Mouse (Mus musculus) thymus, adult 2 months (tissue): Measurements from ENCODE around the gene Spata45. TPM values are rescaled to one million over a fixed set of nuclear protein-coding genes. Genes with fewer than 3 reads are reported as not detected.

ENCODE experiments used
- DNase-seq: peaks from one replicate; pipeline ENCODE4 v3.0.0; 2021
- H3K27ac ChIP-seq: fragments of 200-500 bp; 2 replicates; pipeline ENCODE4 v1.5.1; 2012; ENCODE audit warnings: low read length, control low read depth; ENCODE audit not compliant: control insufficient read depth, insufficient read depth
- H3K27me3 ChIP-seq: fragments of 200-500 bp; 2 replicates; pipeline ENCODE4 v1.6.1; 2012; ENCODE audit warnings: mild to moderate bottlenecking, low read length, moderate library complexity, mixed read lengths; ENCODE audit not compliant: control insufficient read depth, insufficient read depth
- H3K36me3 ChIP-seq: fragments of 200-500 bp; 2 replicates; pipeline ENCODE4 v1.6.1; 2012; ENCODE audit warnings: mild to moderate bottlenecking, low read length, moderate library complexity; ENCODE audit not compliant: control insufficient read depth, insufficient read depth
- H3K4me1 ChIP-seq: fragments of 200-500 bp; replicated peaks from 2 replicates; pipeline ENCODE4 v1.6.1; 2012; ENCODE audit warnings: low read length; ENCODE audit not compliant: control insufficient read depth, insufficient read depth
- H3K4me3 ChIP-seq: fragments of 200-500 bp; 2 replicates; pipeline ENCODE4 v1.5.1; 2012; ENCODE audit warnings: mild to moderate bottlenecking, low read length, control low read depth, moderate library complexity; ENCODE audit not compliant: control insufficient read depth, insufficient read depth
- CTCF ChIP-seq: fragments of 200-500 bp; IDR thresholded peaks from 2 replicates; pipeline ENCODE4 v1.5.1; 2012; ENCODE audit warnings: mild to moderate bottlenecking, control low read depth, low read length, moderate library complexity, borderline replicate concordance; ENCODE audit not compliant: control insufficient read depth, poor library complexity, insufficient read depth; ENCODE audit errors: extremely low read depth
- POLR2A ChIP-seq: fragments of 200-500 bp; IDR thresholded peaks from 2 replicates; pipeline ENCODE4 v1.6.1; 2012; ENCODE audit warnings: mild to moderate bottlenecking, low read length, control low read depth, moderate library complexity; ENCODE audit not compliant: control insufficient read depth, poor library complexity, insufficient read depth; ENCODE audit errors: extremely low read depth
- WGBS: fragments of 180-500 bp; shearing (Covaris S2); methylation state at CpG from one replicate; pipeline ENCODE4 v1.1.7; 2018; 5-methylcytosine and 5-hydroxymethylcytosine counted together
- polyA plus RNA-seq: library from polyadenylated mRNA; depleted of rRNA; stranded (reverse); fragments of >200 nt; gene quantifications from 2 replicates; pipeline ENCODE4 v1.2.3, GENCODE M21; 2012; rRNA removed

Spata45 gene
- polyA plus RNA-seq, 1 experiment, result not detected

- no peaks in the 10 kb centered on the region for H3K36me3 ChIP-seq
- 41% methylated on average over 5 of the region's 5 CpGs for WGBS
- no peak for TF ChIP-seq CTCF
- no peak for TF ChIP-seq POLR2A
- no peak for DNase-seq
- no peak overlapping the region for H3K4me3 ChIP-seq
- H3K27me3 ChIP-seq, result no peaks in the 10 kb centered on the region
- no peaks in the 10 kb centered on the region for H3K4me1 ChIP-seq
- no peak overlapping the region for H3K27ac ChIP-seq
Measured at GRCm38 (mm10) chr1:191087955-191088354, 51.5 kb downstream of the Spata45 start.

GRCm38 (mm10) chr1:191089355-191089754, 52.9 kb downstream of the Spata45 start:
- WGBS, result 94% methylated on average over 6 of the region's 6 CpGs
- no peak for DNase-seq
- no peaks in the 10 kb centered on the region for H3K4me1 ChIP-seq

GRCm38 (mm10) chr1:191092050-191092449, 55.6 kb downstream of the Spata45 start:
- Histone ChIP-seq H3K27ac (no peak overlapping the region), H3K27me3 (no peaks in the 10 kb centered on the region; the same call in 1 of the 2 replicates), H3K4me3 (no peak overlapping the region), H3K4me1 (peaks cover under 1% of the 10 kb centered on the region; the same call in 1 of the 2 replicates), H3K36me3 (no peaks in the 10 kb centered on the region)
- TF ChIP-seq CTCF (no peak), POLR2A (no peak)
- no peak for DNase-seq
- 92% methylated on average over 8 of the region's 8 CpGs for WGBS

More at GRCm38 (mm10) chr1:191089355-191089754, 52.9 kb downstream of the Spata45 start:
- H3K27me3 ChIP-seq, result no peaks in the 10 kb centered on the region
- no peaks in the 10 kb centered on the region for H3K36me3 ChIP-seq
- no peak for TF ChIP-seq CTCF
- TF ChIP-seq POLR2A, result no peak
- H3K27ac ChIP-seq, result no peak overlapping the region
- H3K4me3 ChIP-seq, result no peak overlapping the region

Other genes starting within 250 kb of the Spata45 start
- gene Rps6kc1, start 124.9 kb upstream of the Spata45 start, polyA plus RNA-seq, result 5.9 and 7.4 TPM in 2 replicates
- 36.8 and 37.7 TPM in 2 replicates for gene Angel2, start 111.5 kb upstream of the Spata45 start, polyA plus RNA-seq
- gene Vash2, start 57.3 kb upstream of the Spata45 start, polyA plus RNA-seq, result 2.1 and 3.4 TPM in 2 replicates
- 56.7 and 58.9 TPM in 2 replicates for gene Flvcr1, start 10.5 kb upstream of the Spata45 start, polyA plus RNA-seq
- gene Tatdn3, start 26.3 kb downstream of the Spata45 start, polyA plus RNA-seq, result 4.6 and 5.2 TPM in 2 replicates
- gene Nsl1, start 26.4 kb downstream of the Spata45 start, polyA plus RNA-seq, result 8.1 and 17.6 TPM in 2 replicates
- gene Batf3, start 61.2 kb downstream of the Spata45 start, polyA plus RNA-seq, result 12.6 and 18.4 TPM in 2 replicates
- not detected in 2 replicates for gene Fam71a, start 128.2 kb downstream of the Spata45 start, polyA plus RNA-seq
- 3.2 and 4.2 TPM in 2 replicates for gene Atf3, start 181.4 kb downstream of the Spata45 start, polyA plus RNA-seq